Mouse (Mus musculus) thymus, adult 2 months (tissue): ENCODE results near the gene Hsd17b1.

Experiments
- CTCF ChIP-seq: fragments of 200-500 bp; IDR thresholded peaks from 2 replicates; pipeline ENCODE4 v1.5.1; 2012; ENCODE audit warnings: mild to moderate bottlenecking, control low read depth, low read length, moderate library complexity, borderline replicate concordance; ENCODE audit not compliant: control insufficient read depth, poor library complexity, insufficient read depth; ENCODE audit errors: extremely low read depth
- POLR2A ChIP-seq: fragments of 200-500 bp; IDR thresholded peaks from 2 replicates; pipeline ENCODE4 v1.6.1; 2012; ENCODE audit warnings: mild to moderate bottlenecking, low read length, control low read depth, moderate library complexity; ENCODE audit not compliant: control insufficient read depth, poor library complexity, insufficient read depth; ENCODE audit errors: extremely low read depth

GRCm38 (mm10) chr11:101045826-101046225 lies 32.4 kb upstream of the Hsd17b1 start:
- TF ChIP-seq POLR2A (no peak), CTCF (no peak)
